Mouse (Mus musculus) MEL (cell line): ENCODE data around the gene Arid3c. TPM values are rescaled to one million over a fixed set of nuclear protein-coding genes. Genes with fewer than 3 reads are reported as not detected.
"Not testable (repeated sequence)": the region's sequence is repeated elsewhere in the genome, so short reads cannot be mapped to it uniquely, and the experiment has no call there.

Experiments
- DNase-seq: peaks from one replicate; pipeline ENCODE4 v3.0.0; 2011; ENCODE audit warnings: low read depth, low spot score
- H3K27ac ChIP-seq: 2 replicates; pipeline ENCODE4 v1.5.1; 2012; ENCODE audit warnings: low read depth, mild to moderate bottlenecking, control low read depth, low read length, moderate library complexity; ENCODE audit not compliant: control insufficient read depth
- H3K27me3 ChIP-seq, 2 experiments: fragments of 150-350 bp in 1 of 2; sonication (generic) in 1 of 2; 2 replicates each; pipeline ENCODE4 v1.6.1; 2012; ENCODE audit warnings: low read length in 2 of 2, mild to moderate bottlenecking in 2 of 2, improper control_type of control experiment in 1 of 2, moderate library complexity in 1 of 2; ENCODE audit not compliant: insufficient read depth in 2 of 2, control insufficient read depth in 1 of 2
- H3K36me3 ChIP-seq, 2 experiments: 2 replicates each; pipeline ENCODE4 v1.6.1; 2012 to 2014; ENCODE audit warnings: low read length in 2 of 2, improper control_type of control experiment in 1 of 2, inconsistent platforms in 1 of 2, mild to moderate bottlenecking in 1 of 2; ENCODE audit not compliant: insufficient read depth in 2 of 2, control insufficient read depth in 1 of 2
- H3K4me1 ChIP-seq, 2 experiments: fragments of 150-350 bp in 1 of 2; sonication (generic) in 1 of 2; 2 replicates each; pipeline ENCODE4 v1.6.1; 2012; ENCODE audit warnings: low read length in 2 of 2, improper control_type of control experiment in 1 of 2, mild to moderate bottlenecking in 1 of 2; ENCODE audit not compliant: insufficient read depth in 2 of 2, control insufficient read depth in 1 of 2
- H3K4me3 ChIP-seq, 2 experiments: fragments of 150-350 bp in 1 of 2; sonication (generic) in 1 of 2; 2 replicates each; pipeline ENCODE4 v1.5.1; 2012; ENCODE audit warnings: low read depth in 2 of 2, low read length in 2 of 2, mild to moderate bottlenecking in 2 of 2, moderate library complexity in 2 of 2, control low read depth in 1 of 2, improper control_type of control experiment in 1 of 2; ENCODE audit not compliant: control insufficient read depth in 1 of 2, insufficient read depth in 1 of 2
- H3K79me2 ChIP-seq: 2 replicates; pipeline ENCODE4 v1.6.1; 2012; ENCODE audit warnings: mild to moderate bottlenecking, low read length, moderate library complexity; ENCODE audit not compliant: control insufficient read depth, poor library complexity, insufficient read depth
- H3K9ac ChIP-seq: 2 replicates; pipeline ENCODE4 v1.6.1; 2012; ENCODE audit warnings: low read depth, mild to moderate bottlenecking, control low read depth, low read length, moderate library complexity; ENCODE audit not compliant: control insufficient read depth, poor library complexity, severe bottlenecking
- H3K9me3 ChIP-seq: fragments of 150-350 bp; sonication (generic); replicated peaks from 2 replicates; pipeline ENCODE4 v1.6.1; 2012; ENCODE audit warnings: mild to moderate bottlenecking, low read length, improper control_type of control experiment, moderate library complexity; ENCODE audit not compliant: insufficient read depth
- polyA plus RNA-seq, 2 experiments: library from polyadenylated mRNA; stranded (reverse) in 1 of 2; unstranded in 1 of 2; fragments of >175 nt in 1 of 2; fragments of >200 nt in 1 of 2; gene quantifications; 2 replicates each; pipeline versions ENCODE4 v1.2.1 to v1.2.4; 2012; ENCODE audit warnings: low replicate concordance in 2 of 2, low read depth in 1 of 2; ENCODE audit not compliant: insufficient read length in 2 of 2, insufficient read depth in 1 of 2, missing spikeins in 1 of 2
- total RNA-seq: library from RNA; depleted of rRNA; stranded (reverse); fragments of 300-350 nt; gene quantifications from 2 replicates; pipeline ENCODE4 v1.2.3, GENCODE M21; 2012

Gene Arid3c
- total and polyA plus RNA-seq, 3 experiments, result 0.13 TPM; not detected in 2

DNA sequence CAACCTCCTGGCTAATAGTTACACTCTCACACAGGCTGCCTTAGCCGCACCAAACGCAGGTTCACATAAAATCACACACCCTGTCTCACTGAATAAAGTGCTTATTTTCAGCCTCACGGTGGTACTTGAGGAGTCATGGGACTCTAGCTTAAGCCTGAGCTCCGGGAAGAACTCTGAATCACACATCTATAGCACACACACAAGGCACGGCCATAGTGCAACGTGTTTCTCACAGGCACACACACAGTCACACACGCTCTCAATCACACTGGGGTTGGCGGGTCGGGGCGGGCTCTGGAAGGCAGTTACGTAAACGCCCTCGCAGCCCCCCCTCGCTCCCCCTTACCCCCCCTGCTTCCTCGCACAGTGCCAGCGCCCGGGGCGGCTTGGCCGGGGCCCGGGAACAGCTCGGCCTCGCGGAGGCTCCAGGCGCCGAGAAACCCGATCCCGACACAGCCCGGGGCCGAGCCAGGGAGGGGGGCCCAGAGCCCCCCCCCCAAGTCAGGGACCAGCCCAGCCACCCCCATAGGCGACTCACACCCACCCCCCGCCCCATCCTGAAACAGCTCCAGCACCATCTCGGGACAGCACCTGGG is 32.4 kb downstream of the Arid3c start:
- H3K4me3 ChIP-seq, H3K36me3 ChIP-seq, H3K27me3 ChIP-seq, H3K27ac ChIP-seq, DNase-seq, H3K9me3 ChIP-seq, H3K4me1 ChIP-seq, H3K79me2 ChIP-seq, H3K9ac ChIP-seq: not testable (repeated sequence)

DNA sequence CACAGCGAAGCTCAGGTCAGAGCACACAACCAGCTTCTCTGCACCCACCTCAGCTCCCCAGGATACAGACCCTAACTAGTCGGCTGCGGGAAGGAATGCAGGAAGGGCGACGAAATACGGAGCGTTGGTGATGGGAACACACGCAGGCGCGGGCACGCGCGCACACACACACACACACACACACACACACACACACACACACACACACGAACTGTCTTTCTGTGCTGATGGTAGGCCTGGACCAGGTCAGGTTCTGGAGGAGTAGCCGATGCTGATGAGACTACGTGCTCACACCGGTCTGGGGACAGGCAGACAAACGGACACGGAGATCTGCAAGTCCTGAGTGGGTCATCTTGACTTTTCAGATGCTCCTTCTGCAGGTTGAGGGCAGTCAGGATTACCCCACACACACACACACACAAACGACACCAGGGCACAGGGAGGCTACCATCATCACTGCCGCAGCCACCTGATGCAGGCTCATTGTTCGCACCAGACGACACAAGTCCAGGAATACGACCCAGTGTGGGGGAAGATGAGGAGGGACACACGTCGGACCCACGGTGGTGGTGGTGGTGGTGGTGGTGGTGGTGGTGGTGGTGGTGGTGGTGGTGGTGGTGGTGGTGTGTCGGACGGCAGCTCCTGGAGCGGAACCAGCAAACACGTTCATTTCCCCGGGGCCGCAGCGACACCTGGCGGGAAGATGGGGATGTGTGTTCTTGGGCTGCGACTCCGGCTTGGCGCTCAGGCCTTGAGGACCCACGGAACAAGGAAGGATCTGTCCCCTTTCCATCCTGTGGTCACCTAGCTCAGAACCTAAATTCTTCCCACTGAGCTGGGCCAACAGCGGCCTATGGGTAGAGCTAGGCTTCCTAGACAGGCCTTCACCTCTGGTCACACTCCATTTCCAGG is 33.8 kb downstream of the Arid3c start, which contains the start of gene Cntfr:
Gene Cntfr (minus strand): TSS at position 160 of the 912 bp plus-strand sequence.
- H3K27ac ChIP-seq, DNase-seq, H3K9me3 ChIP-seq, H3K79me2 ChIP-seq, H3K9ac ChIP-seq, H3K4me1 ChIP-seq, H3K4me3 ChIP-seq, H3K27me3 ChIP-seq, H3K36me3 ChIP-seq: not testable (repeated sequence)

DNA sequence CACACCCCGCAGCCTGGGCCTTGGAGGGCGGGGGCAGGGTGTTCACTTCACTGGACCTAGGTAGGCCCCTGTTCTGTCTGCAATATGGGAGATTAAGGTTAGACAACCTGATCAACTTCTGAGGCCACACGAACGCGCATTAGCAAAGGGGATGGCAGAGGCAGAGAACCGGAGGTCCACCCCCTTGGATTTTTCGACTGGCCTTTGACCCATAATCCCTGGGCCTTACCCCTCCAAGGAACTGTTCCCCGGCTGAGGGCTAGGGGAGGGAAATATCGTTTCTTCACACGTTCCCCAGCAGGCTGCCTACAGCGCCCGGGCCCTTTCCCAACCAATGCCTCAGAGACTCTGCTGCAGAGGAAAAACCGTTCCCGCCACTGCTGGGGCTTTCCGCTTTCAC is 34.5 kb downstream of the Arid3c start:
- H3K9me3 ChIP-seq, H3K27me3 ChIP-seq, H3K9ac ChIP-seq, H3K79me2 ChIP-seq, H3K4me3 ChIP-seq, H3K36me3 ChIP-seq, H3K4me1 ChIP-seq, H3K27ac ChIP-seq, DNase-seq: not testable (repeated sequence)

DNA sequence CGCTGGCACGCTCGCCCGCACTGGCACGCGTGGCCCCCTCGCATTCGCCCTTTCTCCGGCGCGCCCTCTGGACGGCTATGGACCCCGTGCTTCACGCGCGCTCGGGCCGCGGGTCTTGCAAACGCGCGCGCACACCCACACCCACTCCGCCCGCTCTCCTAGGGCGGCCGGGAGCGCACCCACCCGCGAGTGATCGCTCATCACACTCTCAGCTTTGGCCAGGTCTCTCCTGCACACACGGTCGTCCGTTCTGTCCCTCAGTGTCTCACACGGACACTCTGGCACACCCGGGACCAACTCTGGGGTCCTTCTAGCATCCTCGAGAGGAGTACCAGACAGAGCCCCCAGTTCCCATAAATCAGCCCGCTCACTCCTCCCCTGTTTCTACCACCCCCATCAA is 35.1 kb downstream of the Arid3c start:
- H3K9ac ChIP-seq, H3K36me3 ChIP-seq, H3K9me3 ChIP-seq, H3K79me2 ChIP-seq, H3K27ac ChIP-seq, DNase-seq, H3K4me1 ChIP-seq, H3K27me3 ChIP-seq, H3K4me3 ChIP-seq: not testable (repeated sequence)

DNA sequence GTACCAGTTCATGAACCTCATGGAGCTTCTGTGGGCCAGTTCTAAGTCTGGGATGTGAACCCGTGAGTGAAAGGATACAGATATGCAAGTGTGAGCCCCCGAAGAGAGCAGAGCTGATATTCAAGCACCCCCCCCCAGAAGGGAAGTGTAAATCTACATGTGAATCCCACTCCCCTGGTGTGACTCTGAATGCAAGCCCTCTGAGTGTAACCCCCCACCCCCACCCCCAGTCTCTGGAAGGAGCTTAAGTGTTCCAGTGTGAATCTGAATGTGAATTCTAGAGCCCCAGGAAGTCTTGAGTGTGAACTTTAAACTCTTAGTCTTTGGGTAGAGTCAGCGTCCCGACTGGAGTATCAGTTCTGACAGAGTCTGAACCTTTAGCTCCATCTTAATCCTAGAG is 37.4 kb downstream of the Arid3c start:
- not testable (repeated sequence) for DNase-seq, H3K36me3 ChIP-seq, H3K4me3 ChIP-seq, H3K9ac ChIP-seq, H3K27me3 ChIP-seq, H3K27ac ChIP-seq, H3K79me2 ChIP-seq, H3K9me3 ChIP-seq, H3K4me1 ChIP-seq

DNA sequence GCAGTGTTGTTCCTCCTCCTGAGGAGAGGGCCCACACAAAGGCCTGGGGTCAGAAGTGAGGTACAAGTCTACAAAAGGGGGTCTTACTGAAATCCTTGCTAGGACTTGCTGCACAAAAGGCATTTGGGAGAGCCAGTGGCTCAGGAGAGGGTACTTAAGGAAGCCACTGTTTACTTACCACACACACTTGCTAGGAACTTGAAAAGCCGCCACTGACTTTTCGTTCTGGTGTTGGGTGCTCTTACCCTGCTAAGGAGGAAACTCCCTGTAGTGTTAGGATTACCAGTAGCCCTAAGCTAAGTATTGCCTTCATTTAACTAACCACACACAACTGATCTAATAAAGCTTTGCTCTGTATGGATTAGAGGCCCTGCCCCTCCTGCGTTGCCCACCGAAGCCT is 40.9 kb downstream of the Arid3c start:
- not testable (repeated sequence) for H3K9me3 ChIP-seq, H3K4me1 ChIP-seq, H3K27ac ChIP-seq, H3K36me3 ChIP-seq, H3K79me2 ChIP-seq, H3K27me3 ChIP-seq, DNase-seq, H3K4me3 ChIP-seq, H3K9ac ChIP-seq

DNA sequence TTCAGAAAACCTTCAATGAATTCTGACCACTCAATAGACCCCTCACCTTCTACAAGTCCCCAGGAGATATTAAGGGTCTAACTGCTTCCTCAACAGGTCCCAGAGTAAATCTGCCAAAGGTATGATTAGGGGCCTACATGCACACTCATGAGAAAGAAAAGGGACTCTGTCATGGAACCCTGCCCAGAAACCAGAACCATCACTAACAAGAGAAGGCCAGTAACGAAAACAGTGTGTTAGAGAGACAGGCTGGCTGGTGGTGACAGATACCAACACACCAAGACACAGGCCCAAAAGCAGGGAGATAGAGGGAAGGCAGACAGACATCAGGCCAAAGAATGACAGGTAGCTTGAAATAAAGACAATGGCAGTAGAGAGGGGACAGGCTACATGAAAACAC is 42.4 kb downstream of the Arid3c start:
- not testable (repeated sequence) for H3K79me2 ChIP-seq, H3K9me3 ChIP-seq, H3K4me1 ChIP-seq, H3K4me3 ChIP-seq, H3K9ac ChIP-seq, H3K27me3 ChIP-seq, H3K36me3 ChIP-seq, H3K27ac ChIP-seq, DNase-seq
